In genomic region chr11:54429224-54429623, GRCm38 (mm10) we compare ENCODE assay signal across 26 mouse cellular contexts. TPM values are rescaled to one million over a fixed set of nuclear protein-coding genes. Genes with fewer than 3 reads are reported as not detected.
"Had no signal": no experiment of that assay in that cellular context is flagged by ENCODE, and none has a peak within 500 bp of the region (broad histone marks: within the 10 kb centered on the region; RNA-seq: fewer than 3 reads in every experiment).

No protein-coding gene starts in this region.

- H3K4me2 ChIP-seq: lung, embryonic 14.5 days; midbrain, embryonic 12.5 days; neural tube, embryonic 12.5 days; neural tube, embryonic 15.5 days; stomach, embryonic 15.5 days had no signal

- H3K4me3 ChIP-seq: midbrain, embryonic 10.5 days; midbrain, embryonic 12.5 days; myocyte; neural tube, embryonic 12.5 days; neural tube, embryonic 15.5 days; stomach, embryonic 15.5 days had no signal

- DNase-seq: lung, adult 18-20 months; lung, embryonic 14.5 days; lung, postnatal 10 days; lung, postnatal 4 days; midbrain, embryonic 14.5 days; retina, postnatal 1 day; right cerebral cortex, adult 18-20 months; right cerebral cortex, postnatal 25 days; right cerebral cortex, postnatal 4 days; thymus, adult 2 months; thymus, postnatal 25 days; thymus, postnatal 4 days had no signal

- H3K27ac ChIP-seq: liver, embryonic 14.5 days; midbrain, embryonic 10.5 days; midbrain, embryonic 12.5 days; neural tube, embryonic 12.5 days; neural tube, embryonic 15.5 days; stomach, embryonic 15.5 days; stomach, postnatal 0 days had no signal

- ATAC-seq: midbrain, embryonic 16.5 days had no signal

- H3K4me1 ChIP-seq: midbrain, embryonic 12.5 days; neural tube, embryonic 12.5 days; stomach, embryonic 15.5 days had no signal

- H3K27me3 ChIP-seq: midbrain, embryonic 12.5 days; neural tube, embryonic 12.5 days; neural tube, embryonic 15.5 days; stomach, embryonic 15.5 days had no signal

- H3K9ac ChIP-seq: liver, embryonic 14.5 days; lung, embryonic 14.5 days; midbrain, embryonic 12.5 days; neural tube, embryonic 12.5 days; neural tube, embryonic 15.5 days; stomach, embryonic 15.5 days had no signal

- H3K36me3 ChIP-seq: midbrain, embryonic 10.5 days; midbrain, embryonic 12.5 days; neural tube, embryonic 12.5 days; neural tube, embryonic 15.5 days; stomach, embryonic 15.5 days had no signal

- H3K9me3 ChIP-seq: midbrain, embryonic 10.5 days; midbrain, embryonic 12.5 days; neural tube, embryonic 12.5 days; neural tube, embryonic 15.5 days; stomach, embryonic 15.5 days had no signal

RNA-seq across cellular contexts. Expression of gene Meikin, which starts 58.8 kb away (rescaled TPM):
- polyA plus RNA-seq: liver, embryonic 14.5 days; liver, embryonic 16.5 days; lung, embryonic 14.5 days; lung, embryonic 16.5 days; midbrain, embryonic 10.5 days; midbrain, embryonic 12.5 days; midbrain, embryonic 14.5 days; midbrain, embryonic 16.5 days; myocyte; neural tube, embryonic 12.5 days; neural tube, embryonic 15.5 days; small intestine, adult 2 months; spleen, adult 2 months; stomach, embryonic 15.5 days; thymus, adult 2 months; urinary bladder, adult 2 months had no signal
